Mouse (Mus musculus) forebrain, embryonic 10.5 days (tissue): ENCODE data around the gene Trit1. TPM values are rescaled to one million over a fixed set of nuclear protein-coding genes. Genes with fewer than 3 reads are reported as not detected.

Experiments used
- polyA plus RNA-seq: library from polyadenylated mRNA; unstranded; fragments of >200 nt; fragmentation: Nextera tagmentation; extraction: Ambion mirVana; gene quantifications from 2 replicates; pipeline ENCODE4 v1.2.1, GENCODE M21; 2016

Trit1 gene
- polyA plus RNA-seq, 1 experiment from 2014 or later, result 23.8 TPM

Other genes starting within 250 kb of the Trit1 start
- gene Ppt1, start 180.4 kb upstream of the Trit1 start, polyA plus RNA-seq, result 67.1 and 69.8 TPM in 2 replicates
- 60.7 and 76.1 TPM in 2 replicates for gene Cap1, start 130.5 kb upstream of the Trit1 start, polyA plus RNA-seq
- gene Mfsd2a, start 55.4 kb upstream of the Trit1 start, polyA plus RNA-seq, result 18.5 and 19.4 TPM in 2 replicates
- 39.7 and 42.7 TPM in 2 replicates for gene Mycl, start 20.9 kb upstream of the Trit1 start, polyA plus RNA-seq
- 0.12 and 0.15 TPM in 2 replicates for gene Bmp8b, start 88.6 kb downstream of the Trit1 start, polyA plus RNA-seq
- gene Oxct2b, start 99.7 kb downstream of the Trit1 start, polyA plus RNA-seq, result 0.10 TPM in 1 of 2 replicates, not detected in the other
- 142 and 145 TPM in 2 replicates for gene Ppie, start 123.4 kb downstream of the Trit1 start, polyA plus RNA-seq
- 0.30 and 0.73 TPM in 2 replicates for gene Hpcal4, start 166.6 kb downstream of the Trit1 start, polyA plus RNA-seq
- gene Nt5c1a, start 184.9 kb downstream of the Trit1 start, polyA plus RNA-seq, result not detected in 2 replicates
- 6.6 and 6.7 TPM in 2 replicates for gene Heyl, start 217.0 kb downstream of the Trit1 start, polyA plus RNA-seq
- 55.4 and 57.9 TPM in 2 replicates for gene Pabpc4, start 245.8 kb downstream of the Trit1 start, polyA plus RNA-seq